Mouse (Mus musculus): ENCODE measurements around the gene Vav3.

The Vav3 gene

DNA sequence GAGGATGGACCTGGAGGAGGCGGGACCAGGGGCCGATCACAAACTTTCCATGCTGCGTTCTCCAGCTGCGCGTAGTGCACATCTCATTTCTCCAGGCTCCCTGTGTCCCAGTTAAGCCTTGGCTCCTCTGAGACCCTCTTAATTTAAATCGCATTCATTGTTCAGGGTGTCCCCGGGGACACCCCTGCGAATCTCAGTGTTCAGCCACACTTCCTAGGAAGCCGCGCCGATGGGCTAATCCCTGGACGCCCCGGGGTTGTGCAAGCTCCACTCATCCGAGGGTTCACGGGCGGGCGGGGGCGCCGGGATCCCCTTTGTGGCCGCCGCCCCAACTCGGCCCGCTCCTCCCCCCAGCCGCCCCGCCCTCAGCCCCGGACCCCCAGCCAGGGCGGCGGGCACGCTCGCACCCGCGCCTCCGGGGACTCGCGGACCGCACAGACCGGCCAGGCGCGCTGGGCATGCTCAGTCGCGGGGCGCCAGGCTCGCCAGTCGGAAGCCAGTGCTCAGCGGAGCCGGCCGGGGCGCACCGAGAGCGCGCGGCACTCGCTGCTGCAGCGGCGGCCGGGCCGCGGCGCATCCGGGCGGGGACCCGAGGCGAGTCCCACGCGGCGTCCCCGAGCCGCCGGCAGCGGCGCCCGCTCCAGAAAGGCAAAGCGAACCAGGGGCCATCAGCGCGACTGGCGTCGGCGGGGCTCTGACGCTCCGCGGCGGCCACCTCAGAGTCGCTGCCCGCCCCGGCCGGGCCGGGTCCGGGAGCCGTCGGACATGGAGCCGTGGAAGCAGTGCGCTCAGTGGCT, at the start of gene Vav3:
TSS of gene Vav3 (plus strand) at position 380 of the 797 bp plus-strand sequence.
- DNase-seq (ENCODE audit: low read depth), result peak; percentile 55

DNA sequence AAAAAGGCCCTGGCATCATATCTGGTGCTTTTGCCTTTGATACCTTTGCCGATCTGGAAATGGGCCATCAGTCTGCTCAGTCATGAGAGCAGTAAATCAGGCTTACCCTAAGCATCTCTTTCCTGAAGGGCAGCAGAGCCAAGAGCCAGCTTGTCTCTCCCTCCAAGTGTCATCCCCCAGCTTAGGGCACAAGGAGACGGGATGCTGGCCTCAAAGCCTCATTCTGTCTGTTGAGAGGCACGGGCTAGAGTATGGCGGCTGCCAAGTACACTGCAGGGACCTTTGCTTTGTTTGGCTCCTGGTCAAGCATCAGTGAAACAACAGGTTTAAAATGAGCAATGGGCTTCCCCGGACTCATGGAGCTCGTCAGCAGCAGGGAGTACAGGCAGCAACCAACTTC, 41.6 kb upstream of the Vav3 start:
- no peak for DNase-seq (ENCODE audit: low read depth)

GRCm38 (mm10) chr3:109299303-109300074, 41.0 kb upstream of the Vav3 start:
- no peak for DNase-seq (ENCODE audit: low read depth)

DNA sequence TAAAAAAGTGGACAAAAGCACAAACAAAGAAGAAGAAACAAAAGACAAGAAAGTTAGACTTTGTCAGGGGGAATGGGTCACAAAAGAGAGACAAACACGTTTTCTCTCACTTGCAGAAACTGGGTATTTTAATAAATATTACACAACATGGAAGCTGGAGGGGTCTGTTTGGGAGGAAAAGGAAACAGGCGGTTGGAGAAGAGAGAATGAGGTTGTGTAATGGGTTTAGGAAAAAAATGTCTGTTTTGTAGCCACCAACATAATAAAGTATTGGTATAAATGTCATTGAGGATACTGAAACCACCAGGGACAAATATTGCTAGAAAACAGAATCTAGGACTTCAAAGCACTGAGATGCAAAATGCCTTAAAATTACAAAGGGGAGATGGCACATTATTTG, 38.4 kb upstream of the Vav3 start:
- DNase-seq (ENCODE audit: low read depth), result no peak

- peak; percentile 50 for DNase-seq (ENCODE audit: low read depth)
Observed at GRCm38 (mm10) chr3:109307406-109307805, 33.0 kb upstream of the Vav3 start.

- no peak for DNase-seq (ENCODE audit: low read depth)
Observed at GRCm38 (mm10) chr3:109308468-109308867, 32.0 kb upstream of the Vav3 start.

DNA sequence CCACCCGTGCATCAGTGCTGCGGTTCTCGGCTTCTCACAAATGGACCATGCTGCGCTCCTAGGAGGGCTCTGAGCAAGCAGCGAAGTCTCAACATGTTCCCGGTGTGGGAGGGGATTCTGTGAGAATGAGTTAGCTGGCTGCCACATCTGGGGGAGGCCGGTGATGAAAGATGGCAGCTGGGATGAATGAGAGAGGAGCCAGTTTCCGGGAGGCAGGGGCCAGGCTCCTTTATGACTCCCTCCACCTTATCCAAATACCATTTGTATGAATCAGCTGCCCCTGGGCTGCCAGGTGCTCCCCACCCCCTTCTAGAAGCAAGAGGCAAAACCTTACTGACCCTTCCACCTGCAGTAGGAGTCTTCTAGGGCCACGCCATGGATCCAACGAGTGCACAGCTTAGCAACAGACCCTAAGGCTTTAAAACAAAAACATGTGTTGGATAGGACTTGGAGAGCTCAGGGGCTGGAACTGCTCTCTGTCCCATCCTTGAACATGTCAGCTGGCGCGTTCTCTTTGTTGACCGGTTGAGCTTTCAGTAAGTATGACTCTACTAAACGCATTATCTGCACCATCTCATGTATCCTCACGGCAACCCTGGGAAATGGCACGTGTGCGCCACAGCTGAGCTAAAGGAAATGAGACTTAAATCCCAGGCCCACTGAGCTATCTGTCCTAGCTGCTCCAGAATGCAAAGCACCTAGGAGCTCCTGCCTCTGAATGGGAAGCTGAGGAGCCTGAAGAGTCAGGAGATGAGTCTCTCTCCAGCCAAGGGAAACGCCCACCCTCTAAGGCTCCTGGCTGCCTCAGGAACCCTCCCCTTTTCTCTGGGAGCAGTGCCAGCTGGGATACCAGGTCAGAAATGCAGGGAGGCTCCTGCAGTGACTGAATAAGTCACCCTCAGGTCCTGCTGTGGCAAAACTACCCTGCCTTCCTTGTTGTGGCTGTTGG, 30.9 kb upstream of the Vav3 start:
- peak; percentile 51 for DNase-seq (ENCODE audit: low read depth)

GRCm38 (mm10) chr3:109311172-109311824, 29.2 kb upstream of the Vav3 start:
- DNase-seq (ENCODE audit: low read depth), result no peak

DNA sequence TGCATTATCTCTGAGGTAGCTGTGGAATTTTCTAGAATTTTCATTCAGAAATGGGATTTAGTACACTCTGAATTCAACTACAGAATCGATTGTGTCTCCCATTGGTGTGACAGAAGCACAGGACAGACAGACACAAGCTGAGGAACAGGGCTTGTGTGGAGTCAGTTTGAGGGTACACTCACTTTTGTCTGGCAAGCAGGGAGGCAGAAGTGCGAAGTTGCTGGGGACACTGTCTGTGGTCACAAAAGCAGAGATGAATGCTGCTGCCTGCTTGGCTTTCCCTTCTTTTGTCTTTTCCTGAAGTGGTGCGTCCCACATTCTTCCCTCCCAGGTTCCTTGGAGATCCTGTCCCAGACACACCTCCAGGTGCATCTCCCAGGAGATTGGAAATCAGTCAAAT, 28.6 kb upstream of the Vav3 start:
- no peak for DNase-seq (ENCODE audit: low read depth)

GRCm38 (mm10) chr3:109313501-109313900, 27.0 kb upstream of the Vav3 start:
- no peak for DNase-seq (ENCODE audit: low read depth)

DNA sequence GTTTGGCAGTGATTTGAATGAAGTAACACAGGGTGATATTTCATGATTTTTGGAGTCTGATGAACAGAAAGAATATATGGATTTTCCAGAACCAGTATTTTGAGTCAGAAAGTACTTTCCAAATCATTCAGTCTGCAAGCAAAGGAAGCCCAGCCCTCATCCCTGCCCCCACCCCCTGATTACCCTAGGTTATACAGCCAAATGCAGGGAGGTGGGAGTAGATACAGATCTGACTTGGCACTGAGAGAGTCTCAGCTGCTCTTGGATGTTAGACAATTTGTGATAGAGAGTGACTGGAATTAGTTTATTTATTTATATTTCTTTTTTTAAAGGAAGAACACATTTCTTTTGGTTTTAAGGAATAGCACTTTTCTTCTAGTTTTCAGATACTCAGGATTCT, 18.2 kb upstream of the Vav3 start:
- no peak for DNase-seq (ENCODE audit: low read depth)

DNA sequence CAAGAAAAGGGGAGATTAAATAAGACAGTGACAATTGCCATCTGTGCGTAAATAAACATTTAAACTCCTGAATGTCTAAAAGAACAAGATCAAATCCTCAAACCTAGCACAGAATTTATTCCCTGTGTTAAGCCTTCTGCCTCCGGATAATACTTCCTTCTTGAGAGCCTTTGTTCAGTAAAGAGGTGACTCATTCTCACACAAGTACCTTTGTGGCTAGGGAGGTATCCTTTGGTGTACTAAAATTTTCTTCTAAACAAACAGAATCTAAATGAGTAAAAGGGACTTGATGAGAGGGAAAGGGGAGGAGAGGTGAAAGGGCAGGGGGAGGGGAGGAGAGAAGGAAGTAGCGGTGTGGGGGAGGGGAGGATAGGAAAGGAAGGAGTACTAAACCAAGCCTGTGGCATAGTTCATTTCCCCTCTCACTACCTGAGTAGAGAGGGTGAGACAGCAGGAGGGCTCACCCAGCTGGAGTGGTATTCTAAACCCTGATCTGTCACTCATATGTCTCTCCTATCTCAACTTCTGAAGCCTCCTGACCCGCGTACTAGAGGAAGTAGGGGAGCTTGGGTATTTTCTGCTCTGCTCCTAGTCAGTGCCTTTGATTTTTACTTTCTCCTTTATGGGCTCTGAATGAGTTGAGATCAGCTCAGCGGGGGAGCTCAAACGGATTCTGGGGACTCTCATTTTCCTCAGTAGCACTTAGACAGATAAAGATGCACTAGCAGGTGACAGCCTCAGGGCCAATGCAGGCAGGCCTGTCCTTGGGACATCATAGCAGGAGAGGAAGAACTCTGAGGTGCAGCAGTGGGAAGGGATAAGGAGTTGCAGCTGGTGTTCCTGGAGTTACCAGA, 16.8 kb upstream of the Vav3 start:
- DNase-seq (ENCODE audit: low read depth), result no peak

GRCm38 (mm10) chr3:109327128-109327527, 13.3 kb upstream of the Vav3 start:
- DNase-seq (ENCODE audit: low read depth), result no peak

GRCm38 (mm10) chr3:109332755-109333154, 7.7 kb upstream of the Vav3 start:
- no peak for DNase-seq (ENCODE audit: low read depth)

DNA sequence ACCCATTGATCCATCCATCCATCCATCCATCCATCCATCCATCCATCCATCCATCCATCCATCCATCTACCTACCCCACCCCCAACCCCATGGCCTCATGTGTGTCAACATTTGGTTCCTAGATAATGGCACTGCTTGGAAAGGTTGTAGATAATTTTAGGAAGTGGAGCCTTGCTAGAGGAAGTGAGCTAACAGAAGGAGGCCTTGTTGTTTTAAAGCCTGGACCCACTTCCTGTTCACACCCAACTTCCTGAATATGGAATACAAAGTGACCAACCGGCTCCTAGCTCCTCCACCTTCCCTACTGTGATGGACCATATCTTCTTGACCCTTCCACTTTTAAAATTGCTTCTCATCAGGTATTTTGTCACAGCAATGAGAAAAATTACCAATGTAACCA, 5.0 kb upstream of the Vav3 start:
- no peak for DNase-seq (ENCODE audit: low read depth)

DNA sequence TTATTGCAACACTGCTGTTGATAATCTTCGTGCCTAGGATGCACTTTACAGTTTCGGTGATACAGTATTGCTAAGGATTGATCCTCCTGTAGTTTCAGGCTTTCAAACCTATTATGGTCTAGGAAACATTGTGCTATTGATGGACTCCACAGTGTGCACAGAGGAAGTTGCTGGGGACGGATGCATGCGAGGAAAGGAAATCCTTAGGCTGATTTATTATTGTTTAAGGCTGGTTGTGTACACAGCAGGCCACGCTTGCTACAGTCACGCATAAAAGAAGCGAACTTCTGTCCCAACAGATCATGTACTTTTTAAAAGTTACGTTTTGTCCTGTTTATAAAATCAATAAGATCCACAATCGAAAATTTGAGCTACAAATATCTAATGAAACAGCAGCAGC, 1.2 kb upstream of the Vav3 start:
- DNase-seq (ENCODE audit: low read depth), result no peak

GRCm38 (mm10) chr3:109339941-109340273, 546 bp upstream of the Vav3 start:
- DNase-seq (ENCODE audit: low read depth), result peak; percentile 71

DNA sequence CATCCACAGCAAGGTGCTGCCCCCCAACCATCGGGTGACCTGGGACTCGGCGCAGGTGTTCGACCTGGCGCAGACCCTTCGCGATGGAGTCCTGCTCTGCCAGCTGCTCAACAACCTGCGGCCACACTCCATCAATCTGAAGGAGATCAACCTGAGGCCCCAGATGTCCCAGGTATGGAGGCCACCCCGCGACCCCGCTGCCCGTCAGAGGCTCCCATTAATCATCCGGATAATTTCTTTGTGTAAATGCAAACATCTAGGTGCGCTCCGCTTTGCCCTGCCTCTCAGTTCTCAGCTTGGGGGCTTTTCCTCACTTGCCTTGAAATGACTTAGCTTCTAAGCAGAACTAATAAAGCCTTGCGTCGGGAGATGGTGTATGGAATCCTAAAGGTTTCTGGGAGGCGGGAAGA, 623 bp downstream of the Vav3 start:
- DNase-seq (ENCODE audit: low read depth), result no peak

DNA sequence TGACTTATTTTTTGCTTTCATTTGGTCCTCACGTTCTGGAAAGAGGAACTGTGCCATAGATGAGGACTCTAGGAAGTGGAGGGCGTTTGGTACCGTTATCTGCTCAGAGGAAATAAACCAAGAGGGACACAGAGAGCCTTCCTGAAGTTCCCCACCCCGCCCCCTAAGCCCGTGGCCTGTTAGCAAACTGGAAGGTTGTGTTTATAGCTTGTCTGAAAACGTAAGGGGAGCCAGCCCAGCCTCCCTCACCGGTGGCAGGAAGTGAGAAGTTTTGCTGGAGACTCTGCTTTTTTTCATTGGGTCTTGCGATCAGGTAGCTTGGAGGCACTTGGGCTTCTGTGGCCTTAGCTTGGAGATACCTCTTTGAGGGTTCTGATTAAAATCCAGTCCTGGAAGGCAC, 1.2 kb downstream of the Vav3 start:
- no peak for DNase-seq (ENCODE audit: low read depth)

DNA sequence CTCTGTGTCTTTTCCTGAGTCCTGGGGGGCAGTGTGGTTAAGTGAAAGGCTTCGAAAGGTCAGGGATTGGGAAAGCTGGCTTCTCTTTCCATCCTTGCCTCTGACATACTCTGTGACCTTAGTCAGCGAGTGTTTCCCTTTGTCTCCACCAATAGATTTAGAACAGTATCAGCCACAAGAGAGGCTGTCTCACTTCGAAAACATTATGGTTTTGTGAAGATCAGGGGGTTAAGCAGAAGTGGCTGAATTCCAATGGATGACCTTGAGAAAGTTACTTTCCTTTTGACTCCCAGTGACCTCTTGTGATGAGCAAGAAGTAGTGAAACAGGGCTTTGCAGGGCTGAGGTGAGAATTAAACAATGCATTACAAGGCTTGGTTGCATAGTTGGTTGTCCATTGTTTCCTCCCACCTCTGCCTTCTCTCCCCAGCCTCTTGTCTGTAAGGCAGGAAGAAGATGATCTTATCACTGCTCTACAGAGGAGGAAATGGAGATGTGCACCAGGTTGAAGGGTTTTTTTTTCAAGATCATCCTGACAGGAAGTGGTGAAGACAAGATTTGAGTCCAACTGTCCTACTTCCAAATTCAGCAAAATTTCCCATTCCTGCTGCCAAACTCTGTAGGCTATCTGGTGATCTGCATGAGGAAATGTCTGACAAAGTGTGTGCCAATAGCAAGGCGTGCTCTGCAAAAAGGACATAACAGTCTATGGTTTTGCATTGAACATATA, 11.7 kb downstream of the Vav3 start:
- DNase-seq (ENCODE audit: low read depth), result no peak
